Mouse (Mus musculus): ENCODE measurements at regions not wholly inside any gene's neighbourhood (a gene's known extent, or its start where the extent isn't known, plus 50 kb on each side); places are given as distances from the start of the nearest gene placed in this dataset.

- peak; percentile 90 for ATAC-seq (replicated peaks; ENCODE audit: poor library complexity, severe bottlenecking)
These were observed 60.2 kb upstream of the Btbd35f28 start for GRCm38 (mm10) chrX:4136135-4136534.
